Mouse (Mus musculus): ENCODE measurements around the gene Dusp12. TPM values are rescaled to one million over a fixed set of nuclear protein-coding genes. Genes with fewer than 3 reads are reported as not detected.

Gene Dusp12
- total RNA-seq, 2 experiments from 2014 or later: 13.5 to 18.2 TPM

GRCm38 (mm10) chr1:170900799-170901467 is 15.6 kb upstream of the Dusp12 start:
- peak; percentile 46 to 48 for DNase-seq (ENCODE audit: low spot score in 2 of 2)

GRCm38 (mm10) chr1:170898413-170899075 is 13.2 kb upstream of the Dusp12 start:
- no peak for DNase-seq (ENCODE audit: low spot score in 2 of 2)

- DNase-seq (ENCODE audit: low spot score in 2 of 2): no peak
Observed at GRCm38 (mm10) chr1:170896651-170897281, 11.4 kb upstream of the Dusp12 start.

GRCm38 (mm10) chr1:170894603-170895602 is 9.6 kb upstream of the Dusp12 start:
- no peak for DNase-seq (ENCODE audit: low spot score in 2 of 2)

- DNase-seq (ENCODE audit: low spot score in 2 of 2): no peak
Observed at GRCm38 (mm10) chr1:170892279-170892678, 6.9 kb upstream of the Dusp12 start.

- DNase-seq (ENCODE audit: low spot score in 2 of 2): no peak
Observed at GRCm38 (mm10) chr1:170891646-170892045, 6.3 kb upstream of the Dusp12 start.

- no peak for DNase-seq (ENCODE audit: low spot score in 2 of 2)
Observed at GRCm38 (mm10) chr1:170889310-170889709, 4.0 kb upstream of the Dusp12 start.

- DNase-seq (ENCODE audit: low spot score in 2 of 2): no peak
Observed at GRCm38 (mm10) chr1:170886044-170886458, 711 bp upstream of the Dusp12 start.

- no peak for DNase-seq (ENCODE audit: low spot score in 2 of 2)
Observed at GRCm38 (mm10) chr1:170884390-170884789, 950 bp downstream of the Dusp12 start.

- no peak for DNase-seq (ENCODE audit: low spot score in 2 of 2)
Observed at GRCm38 (mm10) chr1:170882915-170883485, 2.3 kb downstream of the Dusp12 start.

- peak in 1 of 2 experiments; percentile 14 for DNase-seq (ENCODE audit: low spot score in 2 of 2)
Observed at GRCm38 (mm10) chr1:170876906-170877305, 8.4 kb downstream of the Dusp12 start.

GRCm38 (mm10) chr1:170875676-170876075 is 9.7 kb downstream of the Dusp12 start:
- DNase-seq (ENCODE audit: low spot score in 2 of 2): no peak

- no peak for DNase-seq (ENCODE audit: low spot score in 2 of 2)
Observed at GRCm38 (mm10) chr1:170871961-170872360, 13.4 kb downstream of the Dusp12 start.

GRCm38 (mm10) chr1:170871402-170871801 is 13.9 kb downstream of the Dusp12 start:
- DNase-seq (ENCODE audit: low spot score in 2 of 2): no peak

- no peak for DNase-seq (ENCODE audit: low spot score in 2 of 2)
Observed at GRCm38 (mm10) chr1:170868905-170869283, 16.4 kb downstream of the Dusp12 start.

- DNase-seq (ENCODE audit: low spot score in 2 of 2): peak; percentile 52 to 64
Observed at GRCm38 (mm10) chr1:170868107-170868904, 17.0 kb downstream of the Dusp12 start.

- peak; percentile 95 to 98 for DNase-seq (ENCODE audit: low spot score in 2 of 2)
Observed at GRCm38 (mm10) chr1:170867691-170868105, 17.6 kb downstream of the Dusp12 start, which contains the start of gene Atf6. Gene Atf6 (minus strand): TSS chr1:170867771.

- DNase-seq (ENCODE audit: low spot score in 2 of 2): peak in 1 of 2 experiments; percentile 15
Observed at GRCm38 (mm10) chr1:170866992-170867690, 18.2 kb downstream of the Dusp12 start.

- DNase-seq (ENCODE audit: low spot score in 2 of 2): no peak
Observed at GRCm38 (mm10) chr1:170865406-170865805, 19.9 kb downstream of the Dusp12 start.
